13 mouse cellular contexts compared by ENCODE assay signal in genomic region chr17:70999187-70999586, GRCm38 (mm10). TPM values are rescaled to one million over a fixed set of nuclear protein-coding genes. Genes with fewer than 3 reads are reported as not detected.
A peak's percentile ranks its signal among the peaks of the same experiment; 100 is the strongest.
DNase-seq lines count a peak whose midpoint lies in the region; ATAC-seq and TF ChIP-seq lines count a peak whose summit lies in the region.
"Had no signal": no experiment of that assay in that cellular context is flagged by ENCODE, and none has a peak within 500 bp of the region (broad histone marks: within the 10 kb centered on the region; RNA-seq: fewer than 3 reads in every experiment).

No protein-coding gene starts in this region.

- TF ChIP-seq EP300 in heart, adult 2 months (IDR thresholded peaks at IDR 0.05; ENCODE audit: insufficient read depth, low read depth, low read length): no peak

- no peak for ATAC-seq in heart, embryonic 14.5 days (ENCODE audit: insufficient number of reproducible peaks, insufficient read depth, low FRiP score, low read depth)

- no peak overlapping the region; the same call in 1 of the 2 replicates for H3K9ac ChIP-seq in heart, adult 2 months (ENCODE audit: low read depth, low read length)
- peak overlapping the region; percentile 99 for H3K9ac ChIP-seq in heart, embryonic 14.5 days (ENCODE audit: low read length)
- H3K9ac ChIP-seq: liver, embryonic 13.5 days had no signal

- TF ChIP-seq CTCF in heart, adult 2 months (IDR thresholded peaks at IDR 0.05): no peak

- 0 out of 2 replicates have a peak, but pooled peaks have one; percentile 31 for TF ChIP-seq POLR2A in heart, adult 2 months (IDR thresholded peaks at IDR 0.05; ENCODE audit: insufficient read depth, low read depth, low read length)

- H3K27ac ChIP-seq in heart, adult 2 months: peak overlapping the region; percentile 100
- H3K27ac ChIP-seq in heart, embryonic 14.5 days (replicated peaks in 1 of 2; ENCODE audit: control insufficient read depth in 1 of 2, insufficient read depth in 1 of 2, low read depth in 2 of 2, low read length in 2 of 2): peak overlapping the region; percentile 44 to 83
- H3K27ac ChIP-seq: liver, embryonic 13.5 days had no signal

- peaks cover 8% of the 10 kb centered on the region for H3K79me2 ChIP-seq in heart, adult 2 months (replicated peaks; ENCODE audit: control insufficient read depth, insufficient read depth, low read length)

- H3K36me3 ChIP-seq in heart, adult 2 months (ENCODE audit: control insufficient read depth, insufficient read depth, low read length): peaks cover 32% of the 10 kb centered on the region
- H3K36me3 ChIP-seq in heart, embryonic 14.5 days (ENCODE audit: control insufficient read depth, insufficient read depth, low read length): peaks cover 28% of the 10 kb centered on the region

- H3K27me3 ChIP-seq in heart, adult 2 months (ENCODE audit: control insufficient read depth, insufficient read depth, low read length): no peaks in the 10 kb centered on the region
- H3K27me3 ChIP-seq in heart, embryonic 14.5 days (ENCODE audit: control insufficient read depth, insufficient read depth, low read length): no peaks in the 10 kb centered on the region
- H3K27me3 ChIP-seq: liver, embryonic 13.5 days had no signal

- DNase-seq in heart, adult 2 months: no peak
- DNase-seq in heart, postnatal 36 days: no peak
- DNase-seq in lung, postnatal 36 days: peak; percentile 57
- no peak for DNase-seq in lung, postnatal 10 days
- DNase-seq in T-cell, adult 2 months (ENCODE audit: low spot score): no peak
- no peak for DNase-seq in ovary, postnatal 14 days (ENCODE audit: low spot score)
- no peak for DNase-seq in adrenal gland, adult 8-10 months
- DNase-seq: cerebellum, adult 11-12 months; liver, embryonic 13.5 days; retina, postnatal 1 day; thymus, adult 2 months had no signal

- no peak overlapping the region; the same call in 1 of the 2 replicates for H3K4me3 ChIP-seq in heart, adult 2 months
- H3K4me3 ChIP-seq in heart, embryonic 14.5 days (ENCODE audit: control insufficient read depth in 1 of 2, insufficient read depth in 1 of 2, low read depth in 1 of 2, low read length in 2 of 2): peak overlapping the region in 1 of 2 experiments; percentile 13; a peak in 1 of 4 replicates
- H3K4me3 ChIP-seq: liver, embryonic 13.5 days had no signal

- peak overlapping the region; percentile 65 for H3K4me2 ChIP-seq in heart, embryonic 14.5 days (ENCODE audit: low read length)
- H3K4me2 ChIP-seq: midbrain, embryonic 11.5 days had no signal

- intact Hi-C loops in heart, adult 2 months (cut with DNase I): no loop called here
- intact Hi-C loops in heart, postnatal 36 days (cut with DNase I): no loop called here

- 12% methylated on average over 5 of the region's 5 CpGs for WGBS in heart, adult 2 months
- 10% methylated on average over 5 of the region's 5 CpGs for WGBS in heart, embryonic 14.5 days

- H3K4me1 ChIP-seq in heart, adult 2 months (ENCODE audit: control insufficient read depth, insufficient read depth, low read length): peaks cover 21% of the 10 kb centered on the region
- peaks cover 25 to 67% of the 10 kb centered on the region in 2 experiments for H3K4me1 ChIP-seq in heart, embryonic 14.5 days (ENCODE audit: control insufficient read depth in 2 of 2, insufficient read depth in 2 of 2, low read length in 2 of 2)

- H3K9me3 ChIP-seq in heart, embryonic 14.5 days (ENCODE audit: control insufficient read depth, low read length): no peaks in the 10 kb centered on the region
- H3K9me3 ChIP-seq: liver, embryonic 13.5 days had no signal

RNA-seq across cellular contexts. Expression of gene Myom1, which starts 3.2 kb away (rescaled TPM):
- 1,000 to 10,000 TPM in 1 of 2 experiments, 100 to 1,000 TPM in 1; 865 to 1,030 TPM for total RNA-seq in heart, adult 2 months (2021)
- 222 and 381 TPM in 2 replicates for polyA plus RNA-seq in heart, adult 2 months (2012; rRNA removed)
- total RNA-seq in heart, postnatal 36 days (2021): 1,000 to 10,000 TPM; 1,078 to 1,194 TPM
- polyA plus RNA-seq in heart, embryonic 14.5 days (2014; fragmentation: Nextera tagmentation; extraction: Ambion mirVana): 273 and 300 TPM in 2 replicates
- total RNA-seq in adrenal gland, adult 8-10 months (2022): 1 to 10 TPM; 1.4 to 2.4 (median 2.0) TPM

RNA-seq across cellular contexts. Expression of gene Myl12a, which starts 3.5 kb away (rescaled TPM):
- total RNA-seq in heart, adult 2 months (2021): 1,000 to 10,000 TPM in 1 of 2 experiments, 100 to 1,000 TPM in 1; 822 to 1,002 TPM
- 617 and 695 TPM in 2 replicates for polyA plus RNA-seq in heart, adult 2 months (2012; rRNA removed)
- 1,000 to 10,000 TPM; 1,077 to 1,160 TPM for total RNA-seq in heart, postnatal 36 days (2021)
- polyA plus RNA-seq in heart, embryonic 14.5 days (2014; fragmentation: Nextera tagmentation; extraction: Ambion mirVana): 746 and 761 TPM in 2 replicates
- 100 to 1,000 TPM; 265 to 302 (median 283) TPM for total RNA-seq in adrenal gland, adult 8-10 months (2022)

Comparison
In these comparisons a context has a peak if more than half of its experiments do, and no peak if none do; other contexts are left out.
1. RNA of gene Myom1, which starts 3.2 kb away (total RNA-seq): 1,078 to 1,194 TPM in heart, postnatal 36 days and 865 to 1,030 TPM in heart, adult 2 months; 1.4 to 2.4 TPM in adrenal gland, adult 8-10 months; every median in the first group is over 100 times any median in the second.